Mouse (Mus musculus) liver, postnatal 0 days (tissue): ENCODE results near the gene Chrdl1. TPM values are rescaled to one million over a fixed set of nuclear protein-coding genes. Genes with fewer than 3 reads are reported as not detected.

ENCODE experiments used
- ATAC-seq: fragments of 200-750 bp; cut with Nextera tagmentation; 2 replicates; pipeline ENCODE4 v1.8.0; 2017; ENCODE audit warnings: mild to moderate bottlenecking, moderate library complexity
- DNase-seq: peaks from one replicate; pipeline ENCODE4 v3.0.0-alpha.2; 2016
- H3K27ac ChIP-seq: fragments of 300-500 bp; sonication (generic); 2 replicates; pipeline ENCODE4 v1.5.1; 2014; ENCODE audit warnings: antibody characterized with exemption, moderate library complexity, mild to moderate bottlenecking, low read depth
- H3K27me3 ChIP-seq: fragments of 300-500 bp; sonication (generic); 2 replicates; pipeline ENCODE4 v1.6.1; 2014; ENCODE audit warnings: low read length, control low read depth, mixed read lengths; ENCODE audit not compliant: insufficient read depth
- H3K36me3 ChIP-seq: fragments of 300-500 bp; sonication (generic); replicated peaks from 2 replicates; pipeline ENCODE4 v1.6.1; 2014; ENCODE audit warnings: mild to moderate bottlenecking, control low read depth, low read length, moderate library complexity, mixed read lengths; ENCODE audit not compliant: insufficient read depth
- H3K4me1 ChIP-seq: fragments of 300-500 bp; sonication (generic); 2 replicates; pipeline ENCODE4 v1.6.1; 2014; ENCODE audit warnings: antibody characterized with exemption, mild to moderate bottlenecking, control low read depth; ENCODE audit not compliant: insufficient read depth
- H3K4me2 ChIP-seq: fragments of 300-500 bp; sonication (generic); 2 replicates; pipeline ENCODE4 v1.6.1; 2014; ENCODE audit warnings: low read depth, mild to moderate bottlenecking, low read length, moderate library complexity, mixed read lengths
- H3K4me3 ChIP-seq: fragments of 300-500 bp; sonication (generic); 2 replicates; pipeline ENCODE4 v1.5.1; 2014; ENCODE audit warnings: low read depth, low read length
- H3K9ac ChIP-seq: fragments of 300-500 bp; sonication (generic); replicated peaks from 2 replicates; pipeline ENCODE4 v1.6.1; 2014; ENCODE audit warnings: mild to moderate bottlenecking, moderate library complexity
- H3K9me3 ChIP-seq: fragments of 300-500 bp; sonication (generic); 2 replicates; pipeline ENCODE4 v1.6.1; 2016; ENCODE audit warnings: mild to moderate bottlenecking, control low read depth, low read length, mixed read lengths
- CTCF ChIP-seq: sonication (generic); IDR thresholded peaks from 2 replicates; pipeline ENCODE4 v1.5.1; 2016; ENCODE audit warnings: antibody characterized with exemption, low read depth
- EP300 ChIP-seq: IDR thresholded peaks from 2 replicates; pipeline ENCODE4 v1.6.1; 2016; ENCODE audit warnings: antibody characterized with exemption, low read depth, mild to moderate bottlenecking
- WGBS: fragments of 180-500 bp; shearing (Covaris S2); extraction: QIAGEN DNeasy Blood & Tissue Kit; methylation state at CpG from one replicate; pipeline ENCODE4 v1.1.7; 2014; ENCODE audit not compliant: insufficient replicate concordance; 5-methylcytosine and 5-hydroxymethylcytosine counted together
- polyA plus RNA-seq: library from polyadenylated mRNA; unstranded; fragments of >200 nt; fragmentation: Nextera tagmentation; extraction: Ambion mirVana; gene quantifications from 2 replicates; pipeline ENCODE4 v1.2.1, GENCODE M21; 2015

The Chrdl1 gene
- polyA plus RNA-seq, 1 experiment from 2014 or later: 0.27 TPM

- no peaks in the 10 kb centered on the region for H3K4me1 ChIP-seq
- no peaks in the 10 kb centered on the region for H3K27me3 ChIP-seq
- H3K36me3 ChIP-seq: no peaks in the 10 kb centered on the region
- no peak for ATAC-seq
- TF ChIP-seq EP300: no peak
- no peaks in the 10 kb centered on the region for H3K9me3 ChIP-seq
- no peak overlapping the region for H3K27ac ChIP-seq
- DNase-seq: no peak
- H3K4me3 ChIP-seq: no peak overlapping the region
- H3K9ac ChIP-seq: no peak overlapping the region
- no peak overlapping the region for H3K4me2 ChIP-seq
- WGBS: 50% methylated on average over 5 of the region's 5 CpGs
These were observed 49.3 kb downstream of the Chrdl1 start for GRCm38 (mm10) chrX:143344509-143345495.

GRCm38 (mm10) chrX:143338156-143338555 is 55.9 kb downstream of the Chrdl1 start:
- WGBS: 61% methylated on average over 4 of the region's 4 CpGs

GRCm38 (mm10) chrX:143337561-143337960 is 56.5 kb downstream of the Chrdl1 start:
- Histone ChIP-seq H3K9ac (no peak overlapping the region), H3K36me3 (no peaks in the 10 kb centered on the region), H3K4me2 (no peak overlapping the region), H3K4me1 (no peaks in the 10 kb centered on the region), H3K4me3 (no peak overlapping the region), H3K27ac (no peak overlapping the region), H3K9me3 (no peaks in the 10 kb centered on the region), H3K27me3 (no peaks in the 10 kb centered on the region; the same call in 1 of the 2 replicates)
- ATAC-seq: no peak
- DNase-seq: no peak
- WGBS: 56% methylated on average over 3 of the region's 3 CpGs
- TF ChIP-seq EP300: no peak
- no peak for TF ChIP-seq CTCF

More at GRCm38 (mm10) chrX:143338156-143338555, 55.9 kb downstream of the Chrdl1 start:
- Histone ChIP-seq H3K27me3 (no peaks in the 10 kb centered on the region; the same call in 1 of the 2 replicates), H3K4me2 (no peak overlapping the region), H3K4me3 (no peak overlapping the region), H3K9ac (no peak overlapping the region), H3K9me3 (no peaks in the 10 kb centered on the region), H3K36me3 (no peaks in the 10 kb centered on the region), H3K27ac (no peak overlapping the region), H3K4me1 (no peaks in the 10 kb centered on the region)
- ATAC-seq: no peak
- TF ChIP-seq EP300: no peak
- TF ChIP-seq CTCF: no peak
- DNase-seq: no peak

- H3K27ac ChIP-seq: no peak overlapping the region
- no peaks in the 10 kb centered on the region for H3K9me3 ChIP-seq
- no peak overlapping the region for H3K4me3 ChIP-seq
- H3K9ac ChIP-seq: no peak overlapping the region
- H3K4me2 ChIP-seq: no peak overlapping the region
- WGBS: 76% methylated on average over 4 of the region's 4 CpGs
- TF ChIP-seq CTCF (no peak), EP300 (no peak)
- ATAC-seq (no peak), DNase-seq (no peak)
- no peaks in the 10 kb centered on the region for H3K4me1 ChIP-seq
- no peaks in the 10 kb centered on the region for H3K36me3 ChIP-seq
- H3K27me3 ChIP-seq: no peaks in the 10 kb centered on the region; the same call in 1 of the 2 replicates
These were observed 57.4 kb downstream of the Chrdl1 start for GRCm38 (mm10) chrX:143336661-143337060.

GRCm38 (mm10) chrX:143335846-143336245 is 58.2 kb downstream of the Chrdl1 start:
- Histone ChIP-seq H3K36me3 (no peaks in the 10 kb centered on the region), H3K4me3 (no peak overlapping the region), H3K27ac (no peak overlapping the region), H3K9me3 (no peaks in the 10 kb centered on the region), H3K4me2 (no peak overlapping the region), H3K27me3 (no peaks in the 10 kb centered on the region; the same call in 1 of the 2 replicates), H3K4me1 (no peaks in the 10 kb centered on the region), H3K9ac (no peak overlapping the region)
- ATAC-seq (no peak), DNase-seq (no peak)
- 53% methylated on average over 5 of the region's 5 CpGs for WGBS
- TF ChIP-seq EP300 (no peak), CTCF (no peak)

GRCm38 (mm10) chrX:143313166-143313565 is 80.9 kb downstream of the Chrdl1 start:
- no peak overlapping the region for H3K9ac ChIP-seq
- H3K36me3 ChIP-seq: no peaks in the 10 kb centered on the region
- H3K4me3 ChIP-seq: no peak overlapping the region

More at GRCm38 (mm10) chrX:143313166-143313565, 80.9 kb downstream of the Chrdl1 start:
- Histone ChIP-seq H3K9me3 (no peaks in the 10 kb centered on the region), H3K27ac (no peak overlapping the region), H3K4me2 (no peak overlapping the region), H3K27me3 (0 out of 2 replicates have a peak, but pooled peaks cover 3% of the 10 kb centered on the region), H3K4me1 (no peaks in the 10 kb centered on the region)
- no peak for TF ChIP-seq EP300
- no peak for TF ChIP-seq CTCF
- 66% methylated on average over 3 of the region's 3 CpGs for WGBS
- no peak for ATAC-seq
- no peak for DNase-seq
